Mouse (Mus musculus): Measurements from ENCODE around the gene Trpv2. TPM values are rescaled to one million over a fixed set of nuclear protein-coding genes. Genes with fewer than 3 reads are reported as not detected.
"Not testable (repeated sequence)": the region's sequence is repeated elsewhere in the genome, so short reads cannot be mapped to it uniquely, and the experiment has no call there.

The Trpv2 gene
- polyA plus RNA-seq, 1 experiment from 2014 or later: 0.69 TPM

GRCm38 (mm10) chr11:62649803-62650202 is 75.5 kb downstream of the Trpv2 start:
- not testable (repeated sequence) for ATAC-seq (ENCODE audit: insufficient number of reproducible peaks, low FRiP score, low TSS enrichment, low read depth); H3K27ac ChIP-seq (replicated peaks; ENCODE audit: low read depth, low read length); H3K27me3 ChIP-seq (ENCODE audit: control insufficient read depth, insufficient read depth, low read length); H3K4me2 ChIP-seq (ENCODE audit: low read depth, severe bottlenecking); H3K36me3 ChIP-seq (ENCODE audit: control insufficient read depth, insufficient read depth, low read length); H3K4me3 ChIP-seq (ENCODE audit: low read depth, low read length); H3K9me3 ChIP-seq (ENCODE audit: control insufficient read depth, low read length); H3K9ac ChIP-seq (ENCODE audit: low read length); DNase-seq (ENCODE audit: low spot score)
- WGBS: 83% methylated on average over 4 of the region's 4 CpGs
- H3K4me1 ChIP-seq (ENCODE audit: control insufficient read depth, insufficient read depth, low read length): peaks cover 18% of the 10 kb centered on the region

Other genes with a start within 250 kb of the Trpv2 start
- gene Pigl, start 116.0 kb upstream of the Trpv2 start, polyA plus RNA-seq (2014; fragmentation: Nextera tagmentation; extraction: Ambion mirVana): 12.5 and 13.7 TPM in 2 replicates
- gene Ncor1, start 115.9 kb upstream of the Trpv2 start, polyA plus RNA-seq (2014; fragmentation: Nextera tagmentation; extraction: Ambion mirVana): 170 and 185 TPM in 2 replicates
- 47.8 and 53.8 TPM in 2 replicates for gene Cenpv, start 35.2 kb upstream of the Trpv2 start, polyA plus RNA-seq (2014; fragmentation: Nextera tagmentation; extraction: Ambion mirVana)
- gene Ubb, start 23.3 kb upstream of the Trpv2 start, polyA plus RNA-seq (2014; fragmentation: Nextera tagmentation; extraction: Ambion mirVana): 3,696 and 3,837 TPM in 2 replicates
- 20.6 TPM in 2 replicates for gene Lrrc75a, start 74.0 kb downstream of the Trpv2 start, polyA plus RNA-seq (2014; fragmentation: Nextera tagmentation; extraction: Ambion mirVana)
- gene Mmgt2, start 74.2 kb downstream of the Trpv2 start, polyA plus RNA-seq (2014; fragmentation: Nextera tagmentation; extraction: Ambion mirVana): 54.1 and 60.7 TPM in 2 replicates
- 13.1 and 16.3 TPM in 2 replicates for gene Zfp287, start 157.4 kb downstream of the Trpv2 start, polyA plus RNA-seq (2014; fragmentation: Nextera tagmentation; extraction: Ambion mirVana)
- gene Gm10428, start 178.6 kb downstream of the Trpv2 start, polyA plus RNA-seq (2014; fragmentation: Nextera tagmentation; extraction: Ambion mirVana): 0.99 TPM in 1 of 2 replicates, not detected in the other
- gene Zfp286, start 215.0 kb downstream of the Trpv2 start, polyA plus RNA-seq (2014; fragmentation: Nextera tagmentation; extraction: Ambion mirVana): 33.8 and 36.1 TPM in 2 replicates
- gene Trim16, start 245.7 kb downstream of the Trpv2 start, polyA plus RNA-seq (2014; fragmentation: Nextera tagmentation; extraction: Ambion mirVana): 4.3 and 4.8 TPM in 2 replicates

All from limb, embryonic 11.5 days (tissue).